Mouse (Mus musculus): Measurements from ENCODE around the gene Onecut3. TPM values are rescaled to one million over a fixed set of nuclear protein-coding genes. Genes with fewer than 3 reads are reported as not detected.
A peak's percentile ranks its signal among the peaks of the same experiment; 100 is the strongest.

Gene Onecut3
- polyA plus RNA-seq, 1 experiment from 2014 or later = not detected

DNA sequence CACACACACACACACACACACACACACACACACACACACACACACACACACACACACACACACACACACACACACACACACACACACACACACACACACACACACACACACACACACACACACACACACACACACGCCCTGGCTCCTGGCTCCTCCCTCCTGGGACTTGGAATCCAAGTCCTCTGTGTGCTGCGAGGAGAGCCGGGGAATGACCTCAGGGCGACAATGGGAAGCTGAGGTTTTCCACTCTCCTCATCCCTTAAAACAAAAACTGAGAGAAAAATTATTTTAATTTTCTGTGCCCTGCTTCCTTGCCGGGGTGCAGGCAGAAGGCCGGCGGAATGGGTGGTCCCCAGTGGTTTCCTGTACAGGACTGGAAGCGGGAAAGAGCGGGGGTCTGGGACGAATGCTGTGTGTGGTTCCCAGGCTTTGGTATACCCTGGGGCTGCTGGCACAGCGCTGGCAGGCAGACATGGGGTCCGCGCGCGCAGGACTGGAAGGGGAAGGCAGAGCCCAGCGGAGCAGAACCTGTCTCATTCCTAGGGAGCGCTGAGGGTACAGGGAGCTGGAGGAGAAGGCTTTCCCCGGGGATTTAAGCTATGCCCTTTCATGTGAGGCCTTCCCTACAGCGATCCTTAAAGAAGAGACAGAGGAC lies 30.1 kb upstream of the Onecut3 start:
- Histone ChIP-seq H3K4me3 (replicated peaks) (no peak overlapping the region), H3K36me3 (no peaks in the 10 kb centered on the region), H3K4me1 (replicated peaks) (peaks cover 9% of the 10 kb centered on the region; the same call in 1 of the 2 replicates), H3K27ac (no peak overlapping the region), H3K9me3 (0 out of 2 replicates have a peak, but pooled peaks cover 4% of the 10 kb centered on the region), H3K27me3 (peaks cover 61% of the 10 kb centered on the region), H3K4me2 (peak overlapping the region; percentile 35), H3K9ac (replicated peaks) (no peak overlapping the region)
- ATAC-seq (ENCODE audit: insufficient number of reproducible peaks, insufficient read depth, low FRiP score, low TSS enrichment, low read depth) = no peak
- 10% methylated on average over 19 of the region's 19 CpGs for WGBS

GRCm38 (mm10) chr10:80465066-80465465 lies 29.6 kb upstream of the Onecut3 start:
- Histone ChIP-seq H3K4me1 (replicated peaks) (peaks cover 9% of the 10 kb centered on the region; the same call in 1 of the 2 replicates), H3K27me3 (peaks cover 64% of the 10 kb centered on the region)
- 57% methylated on average over 5 of the region's 5 CpGs for WGBS

DNA sequence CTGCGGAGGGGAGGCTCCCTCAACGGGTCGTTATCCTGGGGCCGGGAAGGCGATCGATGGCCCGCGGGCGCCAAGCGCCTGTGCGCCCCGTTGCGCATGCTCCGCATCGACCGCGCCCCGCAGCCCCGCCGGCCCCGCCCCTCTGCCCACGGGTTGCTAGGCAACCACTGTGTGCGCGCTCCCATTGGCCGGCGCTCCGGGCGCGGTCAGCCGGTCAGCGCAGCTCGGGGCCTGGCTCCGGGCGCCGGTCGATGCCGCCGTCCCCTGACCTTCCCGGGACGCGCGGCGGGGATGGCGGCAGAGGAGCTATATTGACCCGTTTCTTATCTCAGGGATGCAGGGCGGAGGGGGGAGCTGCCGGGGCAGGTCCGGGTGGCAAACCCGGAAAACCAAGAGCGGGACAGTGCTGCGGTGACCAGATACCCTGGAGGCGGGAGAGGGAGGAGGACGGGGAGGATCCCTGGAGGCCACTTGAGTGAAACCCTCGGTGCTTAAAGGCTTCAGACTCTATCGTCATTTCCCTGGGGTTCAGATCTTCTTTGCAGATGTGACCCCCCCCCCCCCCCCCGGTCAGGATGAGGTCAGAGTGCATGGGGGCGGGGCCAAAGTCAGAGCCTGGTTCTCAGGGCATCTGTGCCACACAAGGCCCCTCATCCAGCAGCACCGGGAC lies 19.2 kb upstream of the Onecut3 start:
- Histone ChIP-seq H3K9me3 (no peaks in the 10 kb centered on the region), H3K4me1 (replicated peaks) (peaks cover 13% of the 10 kb centered on the region), H3K9ac (replicated peaks) (peak overlapping the region; percentile 64), H3K27me3 (peaks cover 57% of the 10 kb centered on the region), H3K4me3 (replicated peaks) (peak overlapping the region; percentile 60), H3K36me3 (no peaks in the 10 kb centered on the region), H3K4me2 (peak overlapping the region; percentile 68), H3K27ac (no peak overlapping the region)
- ATAC-seq (ENCODE audit: insufficient number of reproducible peaks, insufficient read depth, low FRiP score, low TSS enrichment, low read depth) = peak; percentile 73
- under 1% methylated on average over 58 of the region's 58 CpGs for WGBS

More at GRCm38 (mm10) chr10:80465066-80465465, 29.6 kb upstream of the Onecut3 start:
- no peak overlapping the region for H3K9ac ChIP-seq (replicated peaks)
- H3K9me3 ChIP-seq = 0 out of 2 replicates have a peak, but pooled peaks cover 4% of the 10 kb centered on the region
- H3K36me3 ChIP-seq = no peaks in the 10 kb centered on the region
- H3K4me3 ChIP-seq (replicated peaks) = no peak overlapping the region
- no peak overlapping the region for H3K4me2 ChIP-seq
- ATAC-seq (ENCODE audit: insufficient number of reproducible peaks, insufficient read depth, low FRiP score, low TSS enrichment, low read depth) = no peak
- H3K27ac ChIP-seq = no peak overlapping the region

- no peaks in the 10 kb centered on the region for H3K9me3 ChIP-seq
- H3K9ac ChIP-seq (replicated peaks) = no peak overlapping the region
- H3K27ac ChIP-seq = no peak overlapping the region
- no peaks in the 10 kb centered on the region for H3K36me3 ChIP-seq
- no peak for ATAC-seq (ENCODE audit: insufficient number of reproducible peaks, insufficient read depth, low FRiP score, low TSS enrichment, low read depth)
- no peak overlapping the region for H3K4me2 ChIP-seq
- H3K4me3 ChIP-seq (replicated peaks) = no peak overlapping the region
- 75% methylated on average over 5 of the region's 5 CpGs for WGBS
- H3K27me3 ChIP-seq = peaks cover 55% of the 10 kb centered on the region
- peaks cover 6% of the 10 kb centered on the region for H3K4me1 ChIP-seq (replicated peaks)
Observed at GRCm38 (mm10) chr10:80478531-80478930, 16.1 kb upstream of the Onecut3 start.

DNA sequence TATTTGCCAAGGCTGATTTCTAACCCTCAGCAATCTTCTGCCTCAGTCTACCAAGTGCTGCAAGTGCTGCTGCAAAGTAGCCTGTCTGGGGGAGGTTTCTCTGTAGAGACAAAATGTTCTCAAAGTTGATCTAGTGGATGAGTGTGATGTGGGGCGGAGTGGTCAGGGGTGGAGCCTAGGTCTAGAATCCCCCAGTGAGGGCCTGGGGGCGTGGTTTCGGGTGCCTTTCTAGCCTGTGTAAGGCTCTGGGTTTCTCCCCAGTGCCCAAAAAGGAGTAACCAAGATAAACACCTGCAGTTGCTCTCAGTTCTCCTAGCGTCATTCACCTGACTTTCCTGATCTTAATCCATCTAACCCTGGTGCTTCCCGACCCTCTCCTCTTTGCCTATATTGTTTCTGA lies 13.6 kb upstream of the Onecut3 start:
- Histone ChIP-seq H3K36me3 (no peaks in the 10 kb centered on the region), H3K4me3 (replicated peaks) (no peak overlapping the region), H3K4me2 (no peak overlapping the region), H3K27me3 (peaks cover 77% of the 10 kb centered on the region), H3K9ac (replicated peaks) (no peak overlapping the region), H3K27ac (no peak overlapping the region), H3K4me1 (replicated peaks) (no peaks in the 10 kb centered on the region), H3K9me3 (no peaks in the 10 kb centered on the region)
- ATAC-seq (ENCODE audit: insufficient number of reproducible peaks, insufficient read depth, low FRiP score, low TSS enrichment, low read depth) = no peak
- 14% methylated on average over 5 of the region's 5 CpGs for WGBS

- H3K27me3 ChIP-seq = peaks cover 98% of the 10 kb centered on the region
- no peaks in the 10 kb centered on the region for H3K36me3 ChIP-seq
- H3K9ac ChIP-seq (replicated peaks) = no peak overlapping the region
- peaks cover 5% of the 10 kb centered on the region; the same call in 1 of the 2 replicates for H3K4me1 ChIP-seq (replicated peaks)
- H3K27ac ChIP-seq = no peak overlapping the region
- 72% methylated on average over 7 of the region's 7 CpGs for whole genome bisulfite sequencing
- H3K4me2 ChIP-seq = no peak overlapping the region
- H3K9me3 ChIP-seq = peaks cover 4% of the 10 kb centered on the region; the same call in 1 of the 2 replicates
- no peak overlapping the region for H3K4me3 ChIP-seq (replicated peaks)
- ATAC-seq (ENCODE audit: insufficient number of reproducible peaks, insufficient read depth, low FRiP score, low TSS enrichment, low read depth) = no peak
Observed at GRCm38 (mm10) chr10:80486862-80487379, 7.7 kb upstream of the Onecut3 start.

DNA sequence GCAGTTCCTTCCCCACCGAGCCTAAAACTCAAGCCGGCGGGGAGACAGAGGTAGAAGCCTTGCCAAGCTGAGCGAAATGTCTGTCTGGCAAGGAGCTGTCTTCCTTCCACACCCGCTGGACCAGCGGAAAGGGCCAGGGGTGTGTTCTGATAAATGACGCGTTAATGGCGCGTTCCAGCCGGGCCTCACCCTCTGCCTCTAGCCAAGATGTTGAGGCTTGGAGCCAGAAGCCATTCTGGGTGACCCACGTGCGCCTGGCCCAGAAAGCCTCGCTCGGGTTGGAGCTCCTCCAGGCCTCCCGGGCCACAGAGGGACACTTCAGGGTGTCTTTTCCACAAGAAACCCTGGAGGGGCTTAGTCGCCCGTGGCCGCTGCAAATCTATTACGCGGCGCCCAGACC lies 4.6 kb upstream of the Onecut3 start:
- WGBS = under 1% methylated on average over 22 of the region's 22 CpGs
- H3K36me3 ChIP-seq = no peaks in the 10 kb centered on the region
- peaks cover 4% of the 10 kb centered on the region; the same call in 1 of the 2 replicates for H3K9me3 ChIP-seq
- no peak overlapping the region for H3K9ac ChIP-seq (replicated peaks)
- no peak for ATAC-seq (ENCODE audit: insufficient number of reproducible peaks, insufficient read depth, low FRiP score, low TSS enrichment, low read depth)
- peaks cover 13% of the 10 kb centered on the region for H3K4me1 ChIP-seq (replicated peaks)
- no peak overlapping the region for H3K4me3 ChIP-seq (replicated peaks)
- H3K27ac ChIP-seq = no peak overlapping the region
- H3K27me3 ChIP-seq = peaks cover 100% of the 10 kb centered on the region
- no peak overlapping the region for H3K4me2 ChIP-seq

DNA sequence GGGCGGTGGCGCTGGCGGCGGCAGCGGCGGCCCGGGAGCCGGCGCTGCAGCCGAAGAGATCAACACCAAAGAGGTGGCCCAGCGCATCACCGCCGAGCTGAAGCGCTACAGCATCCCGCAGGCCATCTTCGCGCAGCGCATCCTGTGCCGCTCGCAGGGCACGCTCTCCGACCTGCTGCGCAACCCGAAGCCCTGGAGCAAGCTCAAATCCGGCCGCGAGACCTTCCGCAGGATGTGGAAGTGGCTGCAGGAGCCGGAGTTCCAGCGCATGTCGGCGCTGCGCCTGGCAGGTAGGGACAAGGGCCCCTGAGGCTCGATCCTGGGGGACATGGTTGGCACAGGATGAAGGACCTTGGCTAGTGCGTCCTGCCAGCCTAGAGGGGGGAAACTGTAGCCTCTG lies 1.3 kb downstream of the Onecut3 start:
- H3K4me2 ChIP-seq = peak overlapping the region; percentile 80
- H3K4me1 ChIP-seq (replicated peaks) = peaks cover 30% of the 10 kb centered on the region
- under 1% methylated on average over 35 of the region's 35 CpGs for WGBS
- no peaks in the 10 kb centered on the region for H3K36me3 ChIP-seq
- H3K27ac ChIP-seq = no peak overlapping the region
- no peak for ATAC-seq (ENCODE audit: insufficient number of reproducible peaks, insufficient read depth, low FRiP score, low TSS enrichment, low read depth)
- H3K27me3 ChIP-seq = peaks cover 100% of the 10 kb centered on the region
- peak overlapping the region; percentile 47 for H3K4me3 ChIP-seq (replicated peaks)
- H3K9me3 ChIP-seq = no peaks in the 10 kb centered on the region
- H3K9ac ChIP-seq (replicated peaks) = no peak overlapping the region

DNA sequence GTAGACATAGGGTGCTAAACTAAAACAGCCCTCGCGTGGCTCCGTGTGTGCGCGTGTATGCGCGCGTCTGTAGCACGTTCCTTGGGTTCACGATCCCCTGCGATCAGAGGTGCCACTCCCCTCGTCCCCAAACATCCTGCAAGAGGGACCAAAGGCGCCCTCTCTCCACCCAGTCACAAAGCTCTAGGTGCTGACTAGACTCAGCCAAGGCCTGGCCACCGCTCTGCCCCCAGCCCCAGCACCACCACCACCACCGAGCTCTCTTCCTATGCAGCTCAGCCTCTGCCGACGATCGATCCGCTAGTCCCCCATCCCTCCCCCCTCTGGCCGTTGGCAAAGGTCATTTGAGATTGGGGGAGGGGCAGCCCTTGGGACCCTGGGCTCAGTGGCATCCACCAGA lies 1.8 kb downstream of the Onecut3 start:
- Histone ChIP-seq H3K27me3 (peaks cover 100% of the 10 kb centered on the region), H3K9ac (replicated peaks) (no peak overlapping the region), H3K4me2 (no peak overlapping the region), H3K4me3 (replicated peaks) (no peak overlapping the region; the same call in 1 of the 2 replicates), H3K4me1 (replicated peaks) (peaks cover 30% of the 10 kb centered on the region), H3K9me3 (no peaks in the 10 kb centered on the region), H3K27ac (no peak overlapping the region), H3K36me3 (no peaks in the 10 kb centered on the region)
- under 1% methylated on average over 20 of the region's 20 CpGs for WGBS
- no peak for ATAC-seq (ENCODE audit: insufficient number of reproducible peaks, insufficient read depth, low FRiP score, low TSS enrichment, low read depth)

- Histone ChIP-seq H3K4me3 (replicated peaks) (no peak overlapping the region), H3K27ac (no peak overlapping the region), H3K36me3 (no peaks in the 10 kb centered on the region), H3K4me2 (no peak overlapping the region), H3K9ac (replicated peaks) (no peak overlapping the region; the same call in 1 of the 2 replicates), H3K4me1 (replicated peaks) (peaks cover 6% of the 10 kb centered on the region; the same call in 1 of the 2 replicates), H3K27me3 (peaks cover 98% of the 10 kb centered on the region), H3K9me3 (no peaks in the 10 kb centered on the region)
- WGBS = under 1% methylated on average over 7 of the region's 7 CpGs
- no peak for ATAC-seq (ENCODE audit: insufficient number of reproducible peaks, insufficient read depth, low FRiP score, low TSS enrichment, low read depth)
Observed at GRCm38 (mm10) chr10:80502291-80502690, 7.7 kb downstream of the Onecut3 start.

DNA sequence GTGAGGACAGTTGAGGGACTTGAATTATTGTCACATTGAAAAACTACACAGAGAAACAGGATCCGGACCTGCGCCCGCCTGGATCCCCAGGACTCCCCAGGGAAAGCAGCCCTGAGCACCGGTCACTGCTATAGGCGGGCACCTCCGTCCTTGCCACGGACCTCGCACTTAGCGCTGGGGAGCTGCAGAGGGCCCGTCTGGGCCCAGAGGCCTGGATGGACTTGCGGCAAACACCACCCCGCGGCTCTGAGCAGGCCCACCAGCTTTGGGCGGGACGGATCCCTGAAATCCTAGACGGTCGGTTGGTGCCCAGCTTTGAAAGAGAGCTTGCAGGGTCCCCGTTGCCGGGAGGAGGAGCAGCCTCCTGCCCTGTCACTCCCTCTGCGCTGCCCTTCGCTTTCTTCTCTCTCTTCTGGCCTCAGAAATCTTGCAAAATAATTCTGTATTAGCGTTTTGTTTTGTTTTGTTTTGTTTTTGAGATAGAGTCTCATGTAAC lies 8.2 kb downstream of the Onecut3 start:
- H3K4me1 ChIP-seq (replicated peaks) = peaks cover 6% of the 10 kb centered on the region; the same call in 1 of the 2 replicates
- H3K9ac ChIP-seq (replicated peaks) = no peak overlapping the region; the same call in 1 of the 2 replicates
- H3K36me3 ChIP-seq = no peaks in the 10 kb centered on the region
- no peak overlapping the region for H3K4me2 ChIP-seq
- no peak overlapping the region for H3K27ac ChIP-seq
- H3K27me3 ChIP-seq = peaks cover 98% of the 10 kb centered on the region
- H3K4me3 ChIP-seq (replicated peaks) = 0 out of 2 replicates have a peak overlapping the region, but pooled peaks have one; percentile 4
- under 1% methylated on average over 22 of the region's 22 CpGs for WGBS
- H3K9me3 ChIP-seq = no peaks in the 10 kb centered on the region
- ATAC-seq (ENCODE audit: insufficient number of reproducible peaks, insufficient read depth, low FRiP score, low TSS enrichment, low read depth) = no peak

All from limb, embryonic 12.5 days (tissue).